Mouse (Mus musculus) adrenal gland, adult (tissue): Measurements from ENCODE around the gene Sly.
"Not testable (repeated sequence)": the region's sequence is repeated elsewhere in the genome, so short reads cannot be mapped to it uniquely, and the experiment has no call there.

Experiments used
- DNase-seq, 2 experiments: peaks; one replicate each; pipeline ENCODE4 v3.0.0; 2022 to 2023; ENCODE audit warnings: low spot score in 1 of 2; ENCODE audit not compliant: inconsistent age in 2 of 2

The Sly gene

GRCm38 (mm10) chrY:57186888-57187287 is at the start of gene Sly:
TSS of gene Sly (plus strand) at chrY:57187188.
- DNase-seq = not testable (repeated sequence)
